Mouse (Mus musculus) gastrocnemius, postnatal 4 days (tissue): ENCODE results near the gene Upk1a. TPM values are rescaled to one million over a fixed set of nuclear protein-coding genes. Genes with fewer than 3 reads are reported as not detected.

Experiments
- DNase-seq, 2 experiments: peaks; one replicate each; pipeline ENCODE4 v3.0.0; 2021 to 2022; ENCODE audit warnings: low spot score in 2 of 2, mixed read lengths in 2 of 2
- total RNA-seq, 2 experiments: library from RNA; stranded (reverse); gene quantifications; 2 replicates each; pipeline ENCODE4 v1.2.3; 2021

Gene Upk1a
- total RNA-seq, 2 experiments from 2014 or later = 0.32 to 0.67 TPM

DNA sequence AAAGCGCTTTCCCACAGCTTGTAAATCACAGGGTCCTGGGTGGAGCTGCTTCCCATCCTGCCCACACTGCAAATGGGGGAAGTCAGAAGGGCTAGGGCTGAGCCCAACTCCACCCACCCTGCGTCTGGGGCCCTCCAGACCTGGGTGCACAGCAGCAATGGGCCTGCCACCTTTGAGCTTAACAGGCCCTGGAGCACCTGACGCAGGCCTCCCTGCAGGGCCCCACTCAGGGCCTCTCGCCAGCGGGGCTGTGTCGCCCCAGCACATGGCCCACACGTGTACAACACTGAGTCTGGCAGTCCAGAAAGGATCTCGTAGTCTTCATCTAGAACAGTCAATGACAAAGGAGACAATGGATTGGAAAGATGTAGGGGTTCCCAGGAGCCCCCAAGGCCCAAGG is 32.7 kb downstream of the Upk1a start:
- DNase-seq = no peak

DNA sequence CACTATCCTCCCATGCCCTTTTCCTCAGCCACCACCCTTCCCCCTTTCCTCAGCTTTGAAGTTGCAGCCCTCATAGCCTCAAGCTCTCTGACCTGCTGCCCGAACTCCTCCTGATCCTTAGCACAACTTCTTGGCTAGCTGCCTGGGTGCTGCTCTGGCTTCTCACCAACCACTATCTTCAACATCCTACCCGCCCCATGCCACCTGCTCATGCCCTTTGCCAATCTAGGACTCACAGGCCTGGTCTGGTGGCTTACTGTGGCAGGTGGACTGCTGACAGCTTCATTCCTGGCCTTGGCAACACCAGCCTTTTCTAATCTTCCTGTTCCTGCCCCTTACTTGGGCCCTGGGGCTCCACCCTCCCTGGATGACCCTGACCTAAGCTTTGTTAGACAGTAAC is 39.7 kb downstream of the Upk1a start:
- DNase-seq = peak in 1 of 2 experiments; percentile 53

DNA sequence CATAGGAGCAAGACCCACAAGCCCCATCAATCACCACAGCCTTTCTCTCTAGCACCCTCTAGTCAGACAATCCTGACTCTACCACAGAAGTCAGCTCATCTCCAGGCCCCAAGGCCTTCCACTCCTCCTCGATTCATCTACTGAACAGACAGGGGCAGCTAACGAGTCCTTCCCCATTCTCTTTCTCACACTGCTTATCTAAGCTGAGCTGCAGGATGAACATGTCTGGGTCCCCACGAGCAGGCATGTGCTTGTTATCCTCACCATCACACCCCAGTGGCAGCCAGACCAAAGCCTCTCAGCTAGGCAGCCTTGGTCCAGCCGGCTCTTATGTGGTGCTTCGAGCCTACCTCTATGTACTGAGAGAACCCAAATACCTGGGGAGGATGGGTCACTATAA is 40.3 kb downstream of the Upk1a start:
- no peak for DNase-seq

- DNase-seq = no peak
These were observed 45.1 kb downstream of the Upk1a start for GRCm38 (mm10) chr7:30567555-30567954.

DNA sequence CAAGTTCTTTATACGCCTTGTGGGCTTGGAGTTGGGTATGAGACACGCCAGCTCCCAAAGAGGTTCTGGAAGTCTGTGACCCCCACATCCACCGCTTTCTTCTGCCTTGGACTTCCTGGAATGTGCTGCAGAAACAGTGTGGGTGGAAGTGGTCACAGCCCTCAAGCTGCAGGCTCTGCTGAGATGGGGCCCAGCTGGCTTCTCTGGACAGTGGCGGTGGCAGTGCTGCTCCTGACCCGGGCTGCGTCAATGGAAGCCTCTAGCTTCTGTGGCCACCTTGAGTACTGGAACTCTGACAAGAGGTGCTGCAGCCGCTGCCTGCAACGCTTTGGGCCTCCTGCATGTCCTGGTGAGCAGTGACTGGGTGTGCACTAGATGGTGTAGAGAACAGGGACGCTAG is 46.6 kb downstream of the Upk1a start:
- no peak for DNase-seq

- no peak for DNase-seq
These were observed 47.6 kb downstream of the Upk1a start, which contains the start of gene Igflr1 for GRCm38 (mm10) chr7:30564970-30565571. Gene Igflr1, plus strand, starts transcription at chr7:30565427.

DNA sequence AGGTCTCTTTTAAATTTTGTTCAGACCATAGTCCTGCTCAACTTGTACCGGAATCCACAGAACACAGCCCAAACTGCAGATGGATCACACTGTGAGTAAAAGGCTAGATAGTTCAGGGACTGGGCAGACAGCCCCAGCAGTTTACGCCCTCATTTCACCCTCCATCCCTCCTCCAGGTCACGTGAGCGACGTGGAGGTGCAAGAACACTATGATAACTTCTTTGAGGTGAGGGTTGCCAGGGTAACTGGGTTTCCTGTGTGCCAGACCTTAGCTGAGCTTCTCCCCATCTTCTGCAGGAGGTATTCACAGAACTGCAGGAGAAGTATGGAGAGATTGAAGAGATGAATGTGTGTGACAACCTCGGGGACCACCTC is 48.8 kb downstream of the Upk1a start:
- DNase-seq = no peak

DNA sequence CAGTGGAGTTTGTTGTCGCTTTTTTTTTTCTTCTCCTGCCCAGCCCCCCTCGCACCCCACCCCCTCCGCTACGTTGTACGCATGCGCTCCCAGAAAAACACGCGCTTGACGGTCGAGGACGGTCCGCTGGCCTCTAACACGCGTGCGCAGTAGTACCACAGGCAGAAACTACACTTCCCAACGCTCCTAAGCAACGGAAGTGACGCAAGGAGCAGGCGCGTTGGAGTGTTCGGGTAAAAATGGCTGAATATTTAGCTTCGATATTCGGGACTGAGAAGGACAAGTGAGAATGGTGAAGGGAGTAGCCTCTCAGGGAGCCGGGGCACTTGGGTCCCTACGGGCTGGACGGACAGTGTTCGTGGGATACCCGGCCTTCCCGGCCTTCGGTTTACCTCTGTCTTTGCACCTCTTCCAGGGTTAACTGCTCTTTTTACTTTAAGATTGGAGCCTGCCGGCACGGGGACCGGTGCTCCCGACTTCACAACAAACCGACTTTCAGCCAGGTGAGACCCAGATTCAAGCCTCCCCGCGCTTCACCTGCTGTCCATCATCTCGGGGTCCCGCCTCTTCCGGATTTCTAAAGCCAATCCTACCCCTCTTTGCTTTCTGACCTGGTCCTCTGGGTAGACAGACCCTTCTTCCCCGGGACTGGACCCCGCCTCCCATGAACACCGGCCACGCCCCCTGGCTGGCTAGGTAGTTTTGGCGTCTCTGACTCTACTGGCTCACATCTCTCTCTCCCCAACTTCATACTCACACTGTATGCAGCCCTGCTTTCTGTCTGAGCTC is 49.3 kb downstream of the Upk1a start, which contains the start of the genes U2af1l4, Gm49396 and Psenen:
U2af1l4 (plus strand) TSS at position 185 of the 789 bp plus-strand sequence.
Gm49396 (plus strand) TSS at position 228 of the 789 bp plus-strand sequence.
Psenen (minus strand) TSS at position 511 of the 789 bp plus-strand sequence.
- DNase-seq = peak; percentile 89 to 96

- DNase-seq = no peak
These were observed 50.0 kb downstream of the Upk1a start for GRCm38 (mm10) chr7:30562526-30563116.

DNA sequence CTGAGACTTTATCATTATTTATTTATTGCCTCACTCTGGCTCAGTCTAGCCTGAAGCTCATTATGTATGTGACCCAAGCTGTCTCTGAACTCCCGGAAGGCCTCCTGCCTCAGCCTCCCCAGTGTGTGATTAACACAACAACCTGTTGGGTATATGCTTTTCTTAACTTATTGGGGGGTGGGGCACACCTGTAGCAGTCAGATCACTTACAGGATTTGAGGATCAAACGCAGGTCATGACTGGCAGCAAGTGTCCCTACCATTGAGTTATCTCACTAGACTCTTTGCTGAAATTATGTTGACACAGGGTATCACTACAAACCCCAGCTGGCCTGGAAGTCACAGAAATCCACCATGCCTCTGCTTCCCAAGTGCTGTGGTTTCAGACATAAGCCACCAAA is 52.4 kb downstream of the Upk1a start:
- DNase-seq = no peak

DNA sequence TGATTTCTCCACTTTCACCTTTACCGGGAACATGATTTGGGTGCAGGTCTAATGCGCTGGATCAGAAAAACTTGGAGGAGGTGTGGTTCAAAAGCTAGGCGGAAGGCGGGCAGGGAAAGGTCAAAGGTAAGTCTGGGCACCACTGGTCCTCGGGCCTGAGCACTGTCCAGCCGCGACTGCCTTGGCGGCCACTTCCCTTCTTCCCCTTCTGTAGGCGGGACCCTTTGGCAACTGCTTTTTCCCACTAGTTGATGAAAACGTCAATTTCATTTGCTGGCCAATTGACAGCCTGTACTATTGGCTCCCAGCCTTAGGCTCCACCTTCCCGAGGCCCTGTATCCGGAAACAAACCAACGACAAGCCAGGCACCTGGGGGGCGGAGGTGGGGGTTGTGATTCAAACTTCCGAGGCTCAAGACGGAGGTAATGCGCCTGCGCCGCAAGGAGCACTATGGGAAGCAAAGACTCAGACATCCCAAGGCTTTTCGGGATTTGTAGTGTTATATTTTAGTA is 53.1 kb downstream of the Upk1a start, which contains the start of gene Lin37:
Lin37 (minus strand) TSS at position 396 of the 512 bp plus-strand sequence.
- DNase-seq = peak; percentile 79 to 95

DNA sequence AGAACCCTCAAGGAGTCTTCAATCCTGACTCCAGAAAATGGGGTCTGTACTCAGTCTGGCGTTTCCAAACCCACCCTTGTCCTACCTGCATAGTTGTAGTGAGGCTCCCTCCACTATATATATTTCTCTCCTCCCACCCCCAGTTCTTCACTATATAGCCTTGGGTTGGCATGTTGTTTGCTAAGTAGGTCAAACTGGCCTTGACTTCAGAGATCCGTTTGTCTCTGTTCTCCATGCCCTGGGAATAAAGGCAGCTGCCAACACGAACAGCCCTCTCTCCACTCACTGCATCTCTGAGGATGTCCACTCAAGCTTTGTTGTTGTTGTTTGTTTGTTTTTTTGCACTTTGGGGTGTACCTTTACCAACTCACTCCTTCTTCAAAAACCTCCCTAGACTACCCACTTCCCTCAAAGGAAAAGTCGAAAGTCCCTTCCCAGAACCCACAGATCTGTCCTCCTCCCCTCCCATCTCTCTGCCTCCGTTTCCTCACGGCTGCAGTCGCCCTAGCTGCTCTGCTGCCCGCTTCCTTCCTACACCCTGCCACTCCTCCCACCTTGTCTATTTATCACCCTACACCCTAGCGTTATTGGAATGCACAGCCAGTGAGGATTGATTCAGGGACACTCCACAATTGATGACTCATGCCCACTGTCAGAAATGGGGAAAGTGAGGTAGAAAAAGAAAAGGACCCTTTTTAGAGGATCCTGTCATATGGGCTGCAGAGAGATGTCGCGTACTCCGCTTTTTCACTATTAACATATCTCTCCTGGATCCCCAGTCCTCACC is 53.8 kb downstream of the Upk1a start:
- DNase-seq = no peak

- no peak for DNase-seq
These were observed 54.6 kb downstream of the Upk1a start for GRCm38 (mm10) chr7:30557901-30558514.

DNA sequence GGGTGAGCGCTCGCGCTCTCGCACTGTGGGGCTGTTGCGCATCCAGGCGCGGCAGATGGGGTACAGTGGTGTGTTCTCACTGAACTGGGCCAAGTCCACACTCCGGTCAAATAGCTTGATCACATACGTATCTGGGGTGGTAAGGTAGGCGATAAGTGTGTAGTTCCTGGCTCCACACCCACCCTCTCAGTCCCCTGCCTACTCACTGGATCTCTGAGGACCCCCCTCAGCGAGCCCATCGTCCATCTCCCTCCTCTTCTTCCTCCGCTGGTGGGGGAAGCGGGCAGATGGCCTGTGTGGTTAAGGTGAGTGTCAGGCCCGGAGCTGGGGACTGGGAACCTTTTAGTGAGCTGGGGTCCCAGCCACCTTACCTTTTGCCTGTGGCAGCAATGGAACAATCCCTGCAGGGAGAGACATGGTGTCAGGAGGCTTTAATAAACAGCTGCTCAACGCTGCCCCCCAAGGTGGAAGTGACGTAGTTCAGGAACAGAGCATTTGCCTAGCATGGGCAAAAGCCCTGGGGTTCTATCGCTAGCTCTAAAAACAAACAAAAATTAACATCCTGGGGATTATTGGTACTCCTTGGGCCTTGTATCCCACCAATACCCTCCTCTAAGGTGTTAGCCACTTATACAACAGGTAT is 55.6 kb downstream of the Upk1a start:
- DNase-seq = no peak

DNA sequence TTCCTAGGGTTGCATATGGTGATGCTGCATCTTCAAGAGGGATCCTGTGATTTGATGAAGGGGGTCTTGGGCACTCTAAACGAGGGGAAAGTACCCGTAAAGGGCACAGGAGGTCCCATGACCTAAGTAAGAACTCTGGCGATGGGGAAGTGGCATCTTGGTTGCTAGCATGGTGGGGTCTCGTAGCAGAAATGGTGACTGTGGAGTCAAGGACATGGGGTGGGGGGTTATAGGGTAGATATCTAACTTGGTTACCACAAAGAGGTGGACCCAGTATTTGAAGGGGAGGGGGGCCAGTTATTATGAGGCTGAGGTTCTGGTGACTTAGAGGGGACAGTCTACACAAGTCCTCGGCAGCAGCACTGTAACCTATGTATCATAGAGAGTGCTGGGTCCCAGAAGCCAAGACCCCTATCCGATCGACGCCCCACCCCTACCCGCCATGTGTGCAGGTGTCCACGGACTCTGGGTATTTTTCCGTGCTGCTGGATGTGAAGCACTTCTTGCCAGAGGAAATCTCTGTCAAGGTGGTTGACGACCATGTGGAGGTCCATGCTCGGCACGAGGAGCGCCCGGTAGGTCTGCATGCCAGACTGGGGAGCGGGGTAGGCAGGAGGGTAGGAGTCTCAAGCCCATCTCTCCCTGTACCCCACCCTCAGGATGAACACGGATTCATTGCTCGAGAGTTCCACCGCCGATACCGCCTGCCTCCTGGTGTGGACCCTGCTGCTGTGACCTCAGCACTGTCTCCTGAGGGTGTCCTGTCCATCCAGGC is 58.6 kb downstream of the Upk1a start:
- no peak for DNase-seq
